Mouse (Mus musculus) C2C12 (cell line): ENCODE data around the gene Atp2c1.

Experiments used
- CTCF ChIP-seq: IDR thresholded peaks from one replicate; pipeline ENCODE4 v1.5.1; 2011; ENCODE audit not compliant: control insufficient read depth, insufficient read depth, insufficient read length
- MAX ChIP-seq: IDR thresholded peaks from one replicate; pipeline ENCODE4 v1.6.1; 2011; ENCODE audit warnings: mild to moderate bottlenecking, control low read depth
- MYOD1 ChIP-seq: IDR thresholded peaks from one replicate; pipeline ENCODE4 v1.6.1; 2011; ENCODE audit warnings: low read depth; ENCODE audit not compliant: control insufficient read depth, insufficient read length
- USF1 ChIP-seq: IDR thresholded peaks from one replicate; pipeline ENCODE4 v1.6.1; 2011; ENCODE audit warnings: low read depth, mild to moderate bottlenecking, control low read depth, moderate library complexity

DNA sequence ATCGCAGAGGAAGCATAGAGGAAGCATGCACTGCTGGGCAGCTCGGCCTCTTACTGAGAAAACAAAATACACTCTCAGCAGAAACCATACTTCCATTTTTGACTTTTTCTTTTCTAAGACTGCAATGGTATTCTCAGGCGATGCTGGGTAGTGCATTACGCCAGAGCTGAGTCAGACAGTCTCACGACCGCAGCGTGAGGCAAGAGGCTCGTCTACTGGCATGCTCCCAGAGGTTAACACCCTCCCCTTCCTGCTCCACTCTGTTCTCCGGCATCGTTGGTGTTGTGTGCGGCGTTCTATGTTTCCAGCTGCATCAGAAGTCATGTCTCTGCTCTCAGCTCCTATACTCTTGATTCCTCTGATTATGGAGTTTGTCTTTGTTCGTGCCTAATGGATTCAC, 68.1 kb downstream of the Atp2c1 start:
- TF ChIP-seq CTCF (no peak), MYOD1 (no peak), MAX (no peak), USF1 (no peak)
